Mouse (Mus musculus) E14TG2a.4 (cell line): Measurements from ENCODE around the gene Bmx.

Experiments used
- CTCF ChIP-seq: conservative IDR thresholded peaks from 2 replicates; pipeline ENCODE4 v1.5.1; 2014; ENCODE audit warnings: low read length
- NANOG ChIP-seq: IDR thresholded peaks from 2 replicates; pipeline ENCODE4 v1.6.1; 2014; ENCODE audit warnings: borderline replicate concordance, low read length, mixed read lengths

GRCm38 (mm10) chrX:164183844-164184243, 74.1 kb downstream of the Bmx start:
- TF ChIP-seq CTCF (peak; percentile 22; the same call in 1 of the 2 replicates), NANOG (no peak)
